Mouse (Mus musculus) heart, embryonic 16.5 days (tissue): ENCODE results near the gene Rnaseh2c. TPM values are rescaled to one million over a fixed set of nuclear protein-coding genes. Genes with fewer than 3 reads are reported as not detected.

Source experiments
- ATAC-seq: fragments of 200-750 bp; cut with Nextera tagmentation; replicated peaks from 2 replicates; pipeline ENCODE4 v1.8.0; 2017; ENCODE audit warnings: moderate number of reproducible peaks; ENCODE audit not compliant: insufficient read depth, low FRiP score; ENCODE audit errors: extremely low read depth
- H3K27ac ChIP-seq: fragments of 300-500 bp; sonication (generic); 2 replicates; pipeline ENCODE4 v1.5.1; 2014; ENCODE audit warnings: mild to moderate bottlenecking, low read length, control low read depth, moderate library complexity
- H3K27me3 ChIP-seq: fragments of 300-500 bp; sonication (generic); 2 replicates; pipeline ENCODE4 v1.6.1; 2014; ENCODE audit warnings: low read length, mixed read lengths; ENCODE audit not compliant: control insufficient read depth, insufficient read depth
- H3K36me3 ChIP-seq: fragments of 300-500 bp; sonication (generic); 2 replicates; pipeline ENCODE4 v1.6.1; 2014; ENCODE audit not compliant: control insufficient read depth, insufficient read depth
- H3K4me1 ChIP-seq: fragments of 300-500 bp; sonication (generic); 2 replicates; pipeline ENCODE4 v1.6.1; 2014; ENCODE audit warnings: low read length, mixed read lengths; ENCODE audit not compliant: control insufficient read depth, insufficient read depth
- H3K4me2 ChIP-seq: fragments of 300-500 bp; sonication (generic); 2 replicates; pipeline ENCODE4 v1.6.1; 2014; ENCODE audit warnings: low read depth, mild to moderate bottlenecking, control low read depth, low read length
- H3K4me3 ChIP-seq: fragments of 300-500 bp; sonication (generic); 2 replicates; pipeline ENCODE4 v1.5.1; 2014; ENCODE audit warnings: mild to moderate bottlenecking, control low read depth, low read length
- H3K9ac ChIP-seq: fragments of 300-500 bp; sonication (generic); 2 replicates; pipeline ENCODE4 v1.6.1; 2014; ENCODE audit warnings: low read length, control low read depth
- H3K9me3 ChIP-seq: fragments of 300-500 bp; sonication (generic); replicated peaks from 2 replicates; pipeline ENCODE4 v1.6.1; 2016; ENCODE audit warnings: low read length; ENCODE audit not compliant: control insufficient read depth
- WGBS: fragments of 180-500 bp; shearing (Covaris S2); extraction: QIAGEN DNeasy Blood & Tissue Kit; methylation state at CpG from one replicate; pipeline ENCODE4 v1.1.7; 2014; 5-methylcytosine and 5-hydroxymethylcytosine counted together
- polyA plus RNA-seq: library from polyadenylated mRNA; unstranded; fragments of >200 nt; fragmentation: Nextera tagmentation; extraction: Ambion mirVana; gene quantifications from 2 replicates; pipeline ENCODE4 v1.2.1, GENCODE M21; 2015

Gene Rnaseh2c
- polyA plus RNA-seq, 1 experiment from 2014 or later: 76.7 TPM

- WGBS: 64% methylated on average over 3 of the region's 3 CpGs
- H3K4me1 ChIP-seq: peaks cover 17% of the 10 kb centered on the region
- H3K4me2 ChIP-seq: no peak overlapping the region
- peaks cover 8% of the 10 kb centered on the region for H3K36me3 ChIP-seq
- ATAC-seq: no peak
- no peak overlapping the region for H3K9ac ChIP-seq
- no peaks in the 10 kb centered on the region for H3K9me3 ChIP-seq
- H3K4me3 ChIP-seq: no peak overlapping the region
- no peak overlapping the region for H3K27ac ChIP-seq
- H3K27me3 ChIP-seq: no peaks in the 10 kb centered on the region
Measured at GRCm38 (mm10) chr19:5612762-5613411, 11.2 kb downstream of the Rnaseh2c start.

- H3K9ac ChIP-seq: no peak overlapping the region
- 49% methylated on average over 2 of the region's 2 CpGs for WGBS
- no peaks in the 10 kb centered on the region for H3K9me3 ChIP-seq
- no peak overlapping the region for H3K27ac ChIP-seq
- H3K4me3 ChIP-seq: no peak overlapping the region
- H3K4me1 ChIP-seq: peaks cover 9% of the 10 kb centered on the region; the same call in 1 of the 2 replicates
- no peaks in the 10 kb centered on the region for H3K27me3 ChIP-seq
- ATAC-seq: no peak
- H3K36me3 ChIP-seq: no peaks in the 10 kb centered on the region
- no peak overlapping the region for H3K4me2 ChIP-seq
Measured at GRCm38 (mm10) chr19:5614953-5615352, 13.3 kb downstream of the Rnaseh2c start.

GRCm38 (mm10) chr19:5620007-5620406 lies 18.3 kb downstream of the Rnaseh2c start:
- Histone ChIP-seq H3K9me3 (no peaks in the 10 kb centered on the region), H3K36me3 (no peaks in the 10 kb centered on the region), H3K4me2 (no peak overlapping the region), H3K4me3 (no peak overlapping the region), H3K27me3 (no peaks in the 10 kb centered on the region), H3K4me1 (0 out of 2 replicates have a peak, but pooled peaks cover under 1% of the 10 kb centered on the region), H3K27ac (no peak overlapping the region), H3K9ac (no peak overlapping the region)
- 54% methylated on average over 4 of the region's 4 CpGs for WGBS
- ATAC-seq: no peak

GRCm38 (mm10) chr19:5621884-5622283 lies 20.2 kb downstream of the Rnaseh2c start:
- 56% methylated on average over 5 of the region's 5 CpGs for WGBS
- no peak overlapping the region for H3K27ac ChIP-seq
- H3K36me3 ChIP-seq: no peaks in the 10 kb centered on the region
- H3K27me3 ChIP-seq: no peaks in the 10 kb centered on the region
- no peak overlapping the region for H3K4me3 ChIP-seq
- no peaks in the 10 kb centered on the region for H3K4me1 ChIP-seq
- no peaks in the 10 kb centered on the region for H3K9me3 ChIP-seq
- no peak overlapping the region for H3K9ac ChIP-seq
- no peak for ATAC-seq
- H3K4me2 ChIP-seq: no peak overlapping the region

- H3K9ac ChIP-seq: no peak overlapping the region
- ATAC-seq: no peak
- WGBS: 77% methylated on average over 8 of the region's 8 CpGs
- no peaks in the 10 kb centered on the region for H3K9me3 ChIP-seq
- no peak overlapping the region for H3K27ac ChIP-seq
- no peak overlapping the region for H3K4me2 ChIP-seq
- no peaks in the 10 kb centered on the region for H3K36me3 ChIP-seq
- H3K27me3 ChIP-seq: no peaks in the 10 kb centered on the region
- H3K4me3 ChIP-seq: no peak overlapping the region
- H3K4me1 ChIP-seq: no peaks in the 10 kb centered on the region
Measured at GRCm38 (mm10) chr19:5625311-5625710, 23.6 kb downstream of the Rnaseh2c start.

GRCm38 (mm10) chr19:5629907-5630306 lies 28.2 kb downstream of the Rnaseh2c start:
- Histone ChIP-seq H3K36me3 (no peaks in the 10 kb centered on the region), H3K9me3 (no peaks in the 10 kb centered on the region), H3K27me3 (no peaks in the 10 kb centered on the region), H3K27ac (no peak overlapping the region), H3K9ac (no peak overlapping the region), H3K4me1 (no peaks in the 10 kb centered on the region), H3K4me3 (no peak overlapping the region), H3K4me2 (no peak overlapping the region)
- no peak for ATAC-seq

GRCm38 (mm10) chr19:5632120-5632519 lies 30.4 kb downstream of the Rnaseh2c start:
- Histone ChIP-seq H3K27me3 (no peaks in the 10 kb centered on the region), H3K27ac (no peak overlapping the region), H3K4me2 (no peak overlapping the region), H3K4me1 (peaks cover 7% of the 10 kb centered on the region), H3K4me3 (no peak overlapping the region), H3K9me3 (no peaks in the 10 kb centered on the region), H3K36me3 (no peaks in the 10 kb centered on the region), H3K9ac (no peak overlapping the region)
- no peak for ATAC-seq
- WGBS: 72% methylated on average over 9 of the region's 9 CpGs

GRCm38 (mm10) chr19:5636036-5636570 lies 34.4 kb downstream of the Rnaseh2c start:
- WGBS: 67% methylated on average over 7 of the region's 7 CpGs
- H3K9me3 ChIP-seq: no peaks in the 10 kb centered on the region

GRCm38 (mm10) chr19:5636571-5637041 lies 34.9 kb downstream of the Rnaseh2c start:
- ATAC-seq: no peak
- Histone ChIP-seq H3K4me3 (peak overlapping the region; percentile 76), H3K9me3 (no peaks in the 10 kb centered on the region), H3K36me3 (peaks cover 18% of the 10 kb centered on the region), H3K4me2 (peak overlapping the region; percentile 95), H3K4me1 (peaks cover 22% of the 10 kb centered on the region), H3K9ac (peak overlapping the region; percentile 96), H3K27me3 (no peaks in the 10 kb centered on the region), H3K27ac (peak overlapping the region; percentile 96)
- 38% methylated on average over 12 of the region's 12 CpGs for WGBS

More at GRCm38 (mm10) chr19:5636036-5636570, 34.4 kb downstream of the Rnaseh2c start:
- Histone ChIP-seq H3K9ac (no peak overlapping the region), H3K4me1 (peaks cover 22% of the 10 kb centered on the region), H3K36me3 (peaks cover 14% of the 10 kb centered on the region), H3K27ac (0 out of 2 replicates have a peak overlapping the region, but pooled peaks have one; percentile 12), H3K4me3 (no peak overlapping the region), H3K4me2 (peak overlapping the region; percentile 95; the same call in 1 of the 2 replicates), H3K27me3 (no peaks in the 10 kb centered on the region)
- ATAC-seq: no peak
